Mouse (Mus musculus): ENCODE measurements around the gene Olfr572. TPM values are rescaled to one million over a fixed set of nuclear protein-coding genes. Genes with fewer than 3 reads are reported as not detected.

The Olfr572 gene
- total RNA-seq, 1 experiment, result not detected

GRCm38 (mm10) chr7:102958593-102958992, 34.4 kb downstream of the Olfr572 start, which contains the start of gene Olfr575:
Gene Olfr575 (minus strand): TSS chr7:102958775.
- TF ChIP-seq ZC3H11A (IDR thresholded peaks at IDR 0.05; ENCODE audit: borderline replicate concordance, low read depth, low read length) (no peak), ZNF384 (IDR thresholded peaks at IDR 0.05; ENCODE audit: low read depth, low read length) (no peak), MAFK (IDR thresholded peaks at IDR 0.05; ENCODE audit: insufficient read depth, low read depth, low read length) (no peak), HCFC1 (IDR thresholded peaks at IDR 0.05; ENCODE audit: borderline replicate concordance, insufficient read depth, low read length) (no peak)

DNA sequence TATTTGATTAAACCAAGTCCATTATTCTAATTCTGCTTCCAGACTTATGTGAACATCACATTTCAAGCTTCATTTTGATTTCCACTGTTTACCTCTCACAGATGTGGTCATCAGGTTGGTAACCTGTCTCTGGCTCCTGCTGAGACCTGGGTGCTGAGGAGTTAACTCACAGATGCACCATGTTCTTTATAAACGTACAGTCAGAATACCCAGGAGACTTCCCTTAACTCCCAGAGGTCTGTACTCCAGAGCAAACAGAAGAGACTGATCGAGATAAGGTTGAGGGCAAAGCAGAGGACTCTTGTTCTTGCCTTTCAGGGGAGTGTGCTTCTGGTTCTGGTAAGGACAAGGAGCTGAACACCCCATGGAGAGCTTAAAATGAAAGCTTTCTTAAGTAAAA, 38.2 kb downstream of the Olfr572 start, which contains the start of gene Olfr576:
Gene Olfr576 (plus strand): TSS at position 301 of the 400 bp plus-strand sequence.
- no peak within 1 kb of the TSS for H3K27ac ChIP-seq (ENCODE audit: insufficient read depth, low read depth, low read length, poor library complexity, severe bottlenecking)
- H3K36me3 ChIP-seq (ENCODE audit: control insufficient read depth, insufficient read depth, low read length, poor library complexity, severe bottlenecking), result no peaks in the 10 kb centered on the region
- H3K4me3 ChIP-seq (ENCODE audit: insufficient read depth in 1 of 2, low read depth in 1 of 2, low read length in 2 of 2, poor library complexity in 1 of 2, severe bottlenecking in 1 of 2), result no peak within 1 kb of the TSS
- no peaks in the 10 kb centered on the region for H3K4me1 ChIP-seq (ENCODE audit: control insufficient read depth in 2 of 2, insufficient read depth in 2 of 2, low read length in 2 of 2, poor library complexity in 1 of 2)
- in situ Hi-C loops (cut with MboI; ENCODE audit: low sequenced_read_pairs in 2 of 2, unreplicated experiment in 2 of 2), result no loop called here
- DNase-seq (ENCODE audit: low read depth, low spot score), result no peak
- no peaks in the 10 kb centered on the region for H3K9me3 ChIP-seq (ENCODE audit: control insufficient read depth, insufficient read depth, low read depth, low read length)
- H3K9ac ChIP-seq (ENCODE audit: insufficient read depth, low read depth, low read length, poor library complexity, severe bottlenecking), result no peak within 1 kb of the TSS
- TF ChIP-seq MAFK (IDR thresholded peaks at IDR 0.05; ENCODE audit: insufficient read depth, low read depth, low read length), result no peak
- TF ChIP-seq HCFC1 (IDR thresholded peaks at IDR 0.05; ENCODE audit: borderline replicate concordance, insufficient read depth, low read length), result no peak
- no peak for TF ChIP-seq CHD2 (IDR thresholded peaks at IDR 0.05; ENCODE audit: low read depth, low read length)
- TF ChIP-seq ZNF384 (IDR thresholded peaks at IDR 0.05; ENCODE audit: low read depth, low read length), result no peak
- TF ChIP-seq ZC3H11A (IDR thresholded peaks at IDR 0.05; ENCODE audit: borderline replicate concordance, low read depth, low read length), result no peak

More at GRCm38 (mm10) chr7:102958593-102958992, 34.4 kb downstream of the Olfr572 start, which contains the start of gene Olfr575:
- no peaks in the 10 kb centered on the region for H3K9me3 ChIP-seq (ENCODE audit: control insufficient read depth, insufficient read depth, low read depth, low read length)
- H3K4me3 ChIP-seq (ENCODE audit: insufficient read depth in 1 of 2, low read depth in 1 of 2, low read length in 2 of 2, poor library complexity in 1 of 2, severe bottlenecking in 1 of 2), result no peak within 1 kb of the TSS
- H3K27ac ChIP-seq (ENCODE audit: insufficient read depth, low read depth, low read length, poor library complexity, severe bottlenecking), result no peak within 1 kb of the TSS
- in situ Hi-C loops (cut with MboI; ENCODE audit: low sequenced_read_pairs in 2 of 2, unreplicated experiment in 2 of 2), result no loop called here
- no peak within 1 kb of the TSS for H3K9ac ChIP-seq (ENCODE audit: insufficient read depth, low read depth, low read length, poor library complexity, severe bottlenecking)
- no peaks in the 10 kb centered on the region for H3K4me1 ChIP-seq (ENCODE audit: control insufficient read depth in 2 of 2, insufficient read depth in 2 of 2, low read length in 2 of 2, poor library complexity in 1 of 2)
- no peaks in the 10 kb centered on the region for H3K36me3 ChIP-seq (ENCODE audit: control insufficient read depth, insufficient read depth, low read length, poor library complexity, severe bottlenecking)
- no peak for DNase-seq (ENCODE audit: low read depth, low spot score)

DNA sequence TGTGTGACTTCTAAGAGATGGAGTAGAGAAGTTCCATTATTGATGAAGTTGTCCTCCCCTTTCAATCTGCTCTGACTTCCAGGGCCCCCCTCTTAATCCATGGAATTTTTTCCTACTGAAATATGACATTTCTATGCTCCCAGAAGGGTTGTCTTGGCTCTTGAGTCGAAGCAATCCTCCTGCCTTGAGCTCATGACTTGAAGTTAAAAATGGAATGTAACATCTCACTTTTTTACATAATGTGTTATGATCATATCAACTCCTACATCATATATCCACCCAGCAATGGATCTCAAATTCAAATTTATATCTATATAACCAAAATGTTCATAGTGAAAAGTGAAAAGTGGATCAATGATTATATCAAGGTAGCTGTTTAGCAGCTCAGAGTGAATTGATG, 50.2 kb downstream of the Olfr572 start:
- no peak for TF ChIP-seq ZNF384 (IDR thresholded peaks at IDR 0.05; ENCODE audit: low read depth, low read length)
- no peak for TF ChIP-seq CHD2 (IDR thresholded peaks at IDR 0.05; ENCODE audit: low read depth, low read length)
- TF ChIP-seq ZC3H11A (IDR thresholded peaks at IDR 0.05; ENCODE audit: borderline replicate concordance, low read depth, low read length), result no peak
- TF ChIP-seq MAFK (IDR thresholded peaks at IDR 0.05; ENCODE audit: insufficient read depth, low read depth, low read length), result no peak
- no peak for TF ChIP-seq HCFC1 (IDR thresholded peaks at IDR 0.05; ENCODE audit: borderline replicate concordance, insufficient read depth, low read length)
- H3K4me1 ChIP-seq (ENCODE audit: control insufficient read depth in 2 of 2, insufficient read depth in 2 of 2, low read length in 2 of 2, poor library complexity in 1 of 2), result no peaks in the 10 kb centered on the region
- no peak overlapping the region for H3K27ac ChIP-seq (ENCODE audit: insufficient read depth, low read depth, low read length, poor library complexity, severe bottlenecking)
- no peak overlapping the region for H3K9ac ChIP-seq (ENCODE audit: insufficient read depth, low read depth, low read length, poor library complexity, severe bottlenecking)
- no peak overlapping the region for H3K4me3 ChIP-seq (ENCODE audit: insufficient read depth in 1 of 2, low read depth in 1 of 2, low read length in 2 of 2, poor library complexity in 1 of 2, severe bottlenecking in 1 of 2)
- in situ Hi-C loops (cut with MboI; ENCODE audit: low sequenced_read_pairs in 2 of 2, unreplicated experiment in 2 of 2), result no loop called here
- no peak for DNase-seq (ENCODE audit: low read depth, low spot score)
- no peaks in the 10 kb centered on the region for H3K36me3 ChIP-seq (ENCODE audit: control insufficient read depth, insufficient read depth, low read length, poor library complexity, severe bottlenecking)
- H3K9me3 ChIP-seq (ENCODE audit: control insufficient read depth, insufficient read depth, low read depth, low read length), result no peaks in the 10 kb centered on the region

DNA sequence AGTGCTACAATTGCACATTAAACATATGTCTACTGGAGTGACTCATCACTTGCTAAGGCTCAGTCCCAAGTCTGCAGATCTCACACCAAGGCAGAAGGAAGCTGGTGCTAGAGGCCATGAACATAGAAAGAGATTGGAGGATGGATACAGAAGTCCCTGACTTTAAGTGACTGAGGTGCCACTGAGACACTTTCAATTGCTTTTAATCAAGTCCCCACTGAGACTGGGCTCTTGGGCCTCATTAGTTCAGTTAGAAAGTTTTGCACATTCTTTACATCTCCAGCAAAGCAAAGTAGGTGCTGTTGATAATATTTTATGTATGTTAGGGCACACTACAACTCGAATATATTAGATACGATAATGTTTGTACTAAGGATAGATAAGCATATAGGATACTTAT, 51.6 kb downstream of the Olfr572 start, which contains the start of gene Olfr577:
Gene Olfr577 (minus strand): TSS at position 101 of the 400 bp plus-strand sequence.
- Histone ChIP-seq H3K27ac (ENCODE audit: insufficient read depth, low read depth, low read length, poor library complexity, severe bottlenecking) (no peak within 1 kb of the TSS), H3K9me3 (ENCODE audit: control insufficient read depth, insufficient read depth, low read depth, low read length) (no peaks in the 10 kb centered on the region), H3K4me3 (ENCODE audit: insufficient read depth in 1 of 2, low read depth in 1 of 2, low read length in 2 of 2, poor library complexity in 1 of 2, severe bottlenecking in 1 of 2) (no peak within 1 kb of the TSS), H3K4me1 (ENCODE audit: control insufficient read depth in 2 of 2, insufficient read depth in 2 of 2, low read length in 2 of 2, poor library complexity in 1 of 2) (no peaks in the 10 kb centered on the region), H3K36me3 (ENCODE audit: control insufficient read depth, insufficient read depth, low read length, poor library complexity, severe bottlenecking) (no peaks in the 10 kb centered on the region), H3K9ac (ENCODE audit: insufficient read depth, low read depth, low read length, poor library complexity, severe bottlenecking) (no peak within 1 kb of the TSS)
- in situ Hi-C loops (cut with MboI; ENCODE audit: low sequenced_read_pairs in 2 of 2, unreplicated experiment in 2 of 2), result no loop called here
- no peak for TF ChIP-seq ZC3H11A (IDR thresholded peaks at IDR 0.05; ENCODE audit: borderline replicate concordance, low read depth, low read length)
- TF ChIP-seq HCFC1 (IDR thresholded peaks at IDR 0.05; ENCODE audit: borderline replicate concordance, insufficient read depth, low read length), result no peak
- no peak for TF ChIP-seq CHD2 (IDR thresholded peaks at IDR 0.05; ENCODE audit: low read depth, low read length)
- TF ChIP-seq MAFK (IDR thresholded peaks at IDR 0.05; ENCODE audit: insufficient read depth, low read depth, low read length), result no peak
- no peak for DNase-seq (ENCODE audit: low read depth, low spot score)

Other genes starting within 250 kb of the Olfr572 start
- gene Trim68, start 237.1 kb upstream of the Olfr572 start, total RNA-seq (2012; rRNA removed), result 3.1 and 3.9 TPM in 2 replicates
- not detected in 2 replicates for gene Olfr557, start 228.5 kb upstream of the Olfr572 start, total RNA-seq (2012; rRNA removed)
- gene Olfr558, start 222.2 kb upstream of the Olfr572 start, total RNA-seq (2012; rRNA removed), result not detected in 2 replicates
- not detected in 2 replicates for gene Olfr33, start 205.3 kb upstream of the Olfr572 start, total RNA-seq (2012; rRNA removed)
- gene Olfr559, start 196.9 kb upstream of the Olfr572 start, total RNA-seq (2012; rRNA removed), result not detected in 2 replicates
- gene Olfr560, start 165.0 kb upstream of the Olfr572 start, total RNA-seq (2012; rRNA removed), result not detected in 2 replicates
- gene Olfr78, start 164.9 kb upstream of the Olfr572 start, total RNA-seq (2012; rRNA removed), result not detected in 2 replicates
- not detected in 2 replicates for gene Olfr561, start 153.2 kb upstream of the Olfr572 start, total RNA-seq (2012; rRNA removed)
- not detected in 2 replicates for gene Olfr564, start 120.9 kb upstream of the Olfr572 start, total RNA-seq (2012; rRNA removed)
- gene Olfr566, start 65.6 kb upstream of the Olfr572 start, total RNA-seq (2012; rRNA removed), result not detected in 2 replicates
- not detected in 2 replicates for gene Olfr568, start 47.3 kb upstream of the Olfr572 start, total RNA-seq (2012; rRNA removed)
- gene Olfr569, start 33.5 kb upstream of the Olfr572 start, total RNA-seq (2012; rRNA removed), result not detected in 2 replicates
- not detected in 2 replicates for gene Olfr570, start 29.8 kb upstream of the Olfr572 start, total RNA-seq (2012; rRNA removed)
- not detected in 2 replicates for gene Olfr571, start 6.9 kb upstream of the Olfr572 start, total RNA-seq (2012; rRNA removed)
- not detected in 2 replicates for gene Olfr573-ps1, start 18.2 kb downstream of the Olfr572 start, total RNA-seq (2012; rRNA removed)
- not detected in 2 replicates for gene Olfr574, start 24.1 kb downstream of the Olfr572 start, total RNA-seq (2012; rRNA removed)
- not detected in 2 replicates for gene Olfr575, start 34.4 kb downstream of the Olfr572 start, total RNA-seq (2012; rRNA removed)
- gene Olfr576, start 38.3 kb downstream of the Olfr572 start, total RNA-seq (2012; rRNA removed), result not detected in 2 replicates
- gene Olfr577, start 51.5 kb downstream of the Olfr572 start, total RNA-seq (2012; rRNA removed), result not detected in 2 replicates
- not detected in 2 replicates for gene Olfr578, start 64.9 kb downstream of the Olfr572 start, total RNA-seq (2012; rRNA removed)
- gene Olfr582, start 113.6 kb downstream of the Olfr572 start, total RNA-seq (2012; rRNA removed), result not detected in 2 replicates
- not detected in 2 replicates for gene Olfr583, start 126.9 kb downstream of the Olfr572 start, total RNA-seq (2012; rRNA removed)
- gene Olfr584, start 157.5 kb downstream of the Olfr572 start, total RNA-seq (2012; rRNA removed), result not detected in 2 replicates
- not detected in 2 replicates for gene Olfr585, start 173.3 kb downstream of the Olfr572 start, total RNA-seq (2012; rRNA removed)
- not detected in 2 replicates for gene Olfr586, start 201.2 kb downstream of the Olfr572 start, total RNA-seq (2012; rRNA removed)
- gene Olfr588-ps1, start 216.5 kb downstream of the Olfr572 start, total RNA-seq (2012; rRNA removed), result not detected in 2 replicates
- gene Olfr589, start 231.9 kb downstream of the Olfr572 start, total RNA-seq (2012; rRNA removed), result not detected in 2 replicates

Data from ES-E14 (cell line).